Mouse (Mus musculus) C2C12 (cell line): ENCODE measurements around the gene Cdh5. TPM values are rescaled to one million over a fixed set of nuclear protein-coding genes. Genes with fewer than 3 reads are reported as not detected.

Experiments used
- H3K27me3 ChIP-seq: one replicate; pipeline ENCODE4 v1.6.1; 2011; ENCODE audit not compliant: control insufficient read depth, insufficient read depth, insufficient read length
- H3K36me3 ChIP-seq: one replicate; pipeline ENCODE4 v1.6.1; 2011; ENCODE audit not compliant: control insufficient read depth, insufficient read depth
- H3K4me3 ChIP-seq: one replicate; pipeline ENCODE4 v1.5.1; 2011; ENCODE audit warnings: mild to moderate bottlenecking, control low read depth; ENCODE audit not compliant: poor library complexity, insufficient read depth, severe bottlenecking
- H3K79me2 ChIP-seq: one replicate; pipeline ENCODE4 v1.6.1; 2011; ENCODE audit not compliant: control insufficient read depth, insufficient read depth
- H3K79me3 ChIP-seq: one replicate; pipeline ENCODE4 v1.6.1; 2011; ENCODE audit warnings: low read depth, control low read depth
- H3ac ChIP-seq: one replicate; pipeline ENCODE3; 2011; ENCODE audit warnings: low read depth; ENCODE audit not compliant: control insufficient read depth, insufficient read length
- CEBPB ChIP-seq: IDR thresholded peaks from one replicate; pipeline ENCODE4 v1.6.1; 2011; ENCODE audit warnings: low read depth, mild to moderate bottlenecking, control low read depth, moderate library complexity
- CTCF ChIP-seq: IDR thresholded peaks from one replicate; pipeline ENCODE4 v1.5.1; 2011; ENCODE audit not compliant: control insufficient read depth, insufficient read depth, insufficient read length
- FOSL1 ChIP-seq: IDR thresholded peaks from one replicate; pipeline ENCODE4 v1.8.0; 2011; ENCODE audit warnings: mild to moderate bottlenecking, low read length; ENCODE audit not compliant: poor library complexity, insufficient read depth, severe bottlenecking
- MAX ChIP-seq: IDR thresholded peaks from one replicate; pipeline ENCODE4 v1.6.1; 2011; ENCODE audit warnings: mild to moderate bottlenecking, control low read depth
- MYOD1 ChIP-seq: IDR thresholded peaks from one replicate; pipeline ENCODE4 v1.6.1; 2011; ENCODE audit warnings: low read depth; ENCODE audit not compliant: control insufficient read depth, insufficient read length
- MYOG ChIP-seq: IDR thresholded peaks from one replicate; pipeline ENCODE4 v1.6.1; 2011; ENCODE audit not compliant: control insufficient read depth, insufficient read length; ENCODE audit errors: extremely low read depth
- USF1 ChIP-seq: IDR thresholded peaks from one replicate; pipeline ENCODE4 v1.6.1; 2011; ENCODE audit warnings: low read depth, mild to moderate bottlenecking, control low read depth, moderate library complexity
- polyA plus RNA-seq: library from polyadenylated mRNA; unstranded; fragments of >200 nt; fragmentation: generic; extraction: Trizol; gene quantifications from one replicate; pipeline ENCODE4 v1.2.1, GENCODE M21; 2012; ENCODE audit warnings: missing spikeins

Cdh5 gene
- polyA plus RNA-seq, 1 experiment = 0.04 TPM

DNA sequence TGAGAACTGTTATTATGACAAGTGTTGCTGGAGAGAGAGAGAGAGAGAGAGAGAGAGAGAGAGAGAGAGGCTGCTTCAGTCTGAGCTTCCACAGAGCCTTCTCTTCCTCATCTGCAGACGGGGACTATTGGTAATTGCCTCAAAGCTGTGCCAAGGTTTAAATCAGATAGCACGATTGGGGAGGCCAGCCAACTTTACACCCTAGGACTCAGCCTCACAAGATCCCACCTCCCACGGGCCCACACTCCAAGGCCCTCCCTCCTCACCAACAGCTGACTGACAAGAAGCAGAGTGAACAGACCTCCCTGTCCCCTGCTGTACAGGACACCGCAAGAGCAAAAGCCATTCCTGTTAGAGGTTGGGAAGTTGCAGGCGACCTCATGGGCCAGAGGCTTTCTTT lies 6.6 kb downstream of the Cdh5 start:
- no peak overlapping the region for H3ac ChIP-seq
- H3K27me3 ChIP-seq = no peaks in the 10 kb centered on the region
- H3K79me3 ChIP-seq = no peaks in the 10 kb centered on the region
- H3K4me3 ChIP-seq = no peak overlapping the region
- no peaks in the 10 kb centered on the region for H3K36me3 ChIP-seq
- TF ChIP-seq USF1 (no peak), FOSL1 (no peak), CTCF (no peak), MAX (no peak), MYOG (no peak), MYOD1 (no peak), CEBPB (no peak)
- H3K79me2 ChIP-seq = no peaks in the 10 kb centered on the region

DNA sequence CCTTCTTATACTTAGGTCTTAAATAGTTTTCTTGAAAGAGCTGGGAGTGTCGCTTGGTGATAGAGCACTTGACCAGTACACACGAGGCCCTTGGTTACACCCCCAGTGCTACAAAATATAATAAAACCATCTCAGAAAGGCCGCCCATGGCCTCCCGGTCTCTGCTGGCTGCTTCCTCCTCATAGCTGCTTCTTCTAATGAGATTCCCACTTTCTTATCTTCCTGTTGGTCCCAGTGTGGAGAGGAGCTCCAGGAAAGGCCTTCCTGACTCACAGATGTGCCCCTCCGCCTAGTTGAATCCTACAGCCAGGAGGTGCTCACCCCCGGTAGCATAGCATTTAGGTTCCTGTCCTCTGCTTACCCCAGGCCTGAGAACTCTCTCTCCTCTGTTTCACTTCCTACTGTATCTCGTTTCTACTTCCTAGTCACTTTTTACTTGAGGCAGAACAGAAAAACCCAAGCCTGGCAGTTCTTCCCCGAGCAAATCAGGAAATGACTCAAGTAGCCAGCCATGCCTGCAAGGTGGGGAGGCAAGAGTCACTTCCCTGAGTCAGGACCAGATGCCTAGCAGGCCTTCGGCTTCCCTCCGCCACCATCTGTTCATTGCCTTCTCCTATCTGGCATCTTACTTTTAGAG lies 9.2 kb downstream of the Cdh5 start:
- no peak overlapping the region for H3K4me3 ChIP-seq
- no peak overlapping the region for H3ac ChIP-seq
- TF ChIP-seq USF1 (no peak), CTCF (no peak), MYOG (no peak)

GRCm38 (mm10) chr8:104121640-104122416 lies 20.4 kb downstream of the Cdh5 start:
- no peak for TF ChIP-seq MYOD1
- peak; percentile 26 for TF ChIP-seq MAX
- Histone ChIP-seq H3K79me3 (no peaks in the 10 kb centered on the region), H3K4me3 (no peak overlapping the region), H3K79me2 (no peaks in the 10 kb centered on the region), H3K27me3 (no peaks in the 10 kb centered on the region), H3ac (no peak overlapping the region), H3K36me3 (no peaks in the 10 kb centered on the region)

More for the DNA sequence above, 9.2 kb downstream of the Cdh5 start:
- H3K36me3 ChIP-seq = no peaks in the 10 kb centered on the region
- no peaks in the 10 kb centered on the region for H3K79me2 ChIP-seq
- no peaks in the 10 kb centered on the region for H3K27me3 ChIP-seq
- H3K79me3 ChIP-seq = no peaks in the 10 kb centered on the region

GRCm38 (mm10) chr8:104123080-104123657 lies 21.7 kb downstream of the Cdh5 start:
- no peak overlapping the region for H3ac ChIP-seq
- no peaks in the 10 kb centered on the region for H3K27me3 ChIP-seq
- TF ChIP-seq MAX = no peak
- no peak for TF ChIP-seq USF1
- no peak for TF ChIP-seq MYOG
- TF ChIP-seq CTCF = no peak
- TF ChIP-seq MYOD1 = no peak
- no peak for TF ChIP-seq CEBPB
- no peaks in the 10 kb centered on the region for H3K36me3 ChIP-seq
- no peaks in the 10 kb centered on the region for H3K79me3 ChIP-seq
- no peak overlapping the region for H3K4me3 ChIP-seq
- no peaks in the 10 kb centered on the region for H3K79me2 ChIP-seq

GRCm38 (mm10) chr8:104124534-104124933 lies 23.1 kb downstream of the Cdh5 start:
- Histone ChIP-seq H3K36me3 (no peaks in the 10 kb centered on the region), H3K79me2 (no peaks in the 10 kb centered on the region), H3K79me3 (no peaks in the 10 kb centered on the region), H3ac (no peak overlapping the region), H3K27me3 (no peaks in the 10 kb centered on the region), H3K4me3 (no peak overlapping the region)
- no peak for TF ChIP-seq MAX
- TF ChIP-seq CEBPB = no peak
- no peak for TF ChIP-seq CTCF
- TF ChIP-seq MYOG = no peak
- no peak for TF ChIP-seq FOSL1
- TF ChIP-seq USF1 = no peak
- no peak for TF ChIP-seq MYOD1
